Mouse (Mus musculus): ENCODE measurements at regions not wholly inside any gene's neighbourhood (a gene's known extent, or its start where the extent isn't known, plus 50 kb on each side); places are given as distances from the start of the nearest gene placed in this dataset.

GRCm38 (mm10) chr13:80977266-80977665 is 94.1 kb downstream of the Arrdc3 start:
- TF ChIP-seq CTCF (IDR thresholded peaks at IDR 0.05; ENCODE audit: insufficient read depth, low read length), result no peak
- no peak for TF ChIP-seq POLR2A (IDR thresholded peaks at IDR 0.05; ENCODE audit: borderline replicate concordance, extremely low read depth, low read depth, low read length)
